In genomic region chr11:94990749-94991577, GRCm38 (mm10) we compare ENCODE assay signal across 8 mouse cellular contexts. TPM values are rescaled to one million over a fixed set of nuclear protein-coding genes. Genes with fewer than 3 reads are reported as not detected.
A peak's percentile ranks its signal among the peaks of the same experiment; 100 is the strongest.
DNase-seq lines count a peak whose midpoint lies in the region; ATAC-seq and TF ChIP-seq lines count a peak whose summit lies in the region.

TSS of gene Ppp1r9b (plus strand) at chr11:94991035.

- H3K4me3 ChIP-seq in lung, postnatal 0 days (ENCODE audit: low read depth, low read length), result peak within 1 kb of the TSS; percentile 87

- H3K9me3 ChIP-seq in lung, postnatal 0 days (ENCODE audit: low read length), result no peaks in the 10 kb centered on the region

- H3K4me2 ChIP-seq in lung, postnatal 0 days (replicated peaks; ENCODE audit: low read depth, low read length), result peak within 1 kb of the TSS; percentile 94

- TF ChIP-seq EP300 in lung, postnatal 0 days (IDR thresholded peaks at IDR 0.05), result no peak

- H3K27me3 ChIP-seq in lung, postnatal 0 days (replicated peaks; ENCODE audit: insufficient read depth, low read length), result no peaks in the 10 kb centered on the region

- DNase-seq in MN1 (ENCODE audit: low spot score), result peak; percentile 92
- DNase-seq in cerebellum, adult 8-10 months, result peak; percentile 90
- peak; percentile 86 for DNase-seq in forelimb bud, embryonic 11.5 days (ENCODE audit: low read depth, low spot score)
- DNase-seq in heart, postnatal 4 days, result peak; percentile 95
- peak; percentile 93 for DNase-seq in layer of hippocampus, adult 9-11 months
- DNase-seq in lung, postnatal 0 days (ENCODE audit: low spot score), result peak; percentile 96
- peak; percentile 79 for DNase-seq in ovary, postnatal 10 days (ENCODE audit: low spot score)
- peak; percentile 88 for DNase-seq in thymus, postnatal 0 days (ENCODE audit: low spot score)

- peak; percentile 78 for TF ChIP-seq CTCF in lung, postnatal 0 days (IDR thresholded peaks at IDR 0.05)

- no peaks in the 10 kb centered on the region for H3K36me3 ChIP-seq in lung, postnatal 0 days (ENCODE audit: insufficient read depth, low read length)

- H3K9ac ChIP-seq in lung, postnatal 0 days (replicated peaks; ENCODE audit: low read depth), result peak within 1 kb of the TSS; percentile 68

- H3K27ac ChIP-seq in lung, postnatal 0 days (ENCODE audit: low read length), result peak within 1 kb of the TSS; percentile 87

- 3% methylated on average over 57 of the region's 69 CpGs for WGBS in lung, postnatal 0 days

- ATAC-seq in lung, postnatal 0 days, result peak; percentile 81

- peaks cover 39% of the 10 kb centered on the region; the same call in 1 of the 2 replicates for H3K4me1 ChIP-seq in lung, postnatal 0 days (ENCODE audit: insufficient read depth, low read depth, low read length)

RNA-seq across cellular contexts. Expression of gene Ppp1r9b, which starts in this region (rescaled TPM):
- 10 to 100 TPM; 45.3 to 46.3 TPM for total RNA-seq in heart, postnatal 4 days (2021)
- 9.8 and 11.5 TPM in 2 replicates for polyA plus RNA-seq in lung, postnatal 0 days (2015; fragmentation: Nextera tagmentation; extraction: Ambion mirVana)
- polyA plus RNA-seq in thymus, postnatal 0 days (2015; fragmentation: Nextera tagmentation; extraction: Ambion mirVana), result 21.5 and 27.9 TPM in 2 replicates

Comparison
In these comparisons a context has a peak if more than half of its experiments do, and no peak if none do; other contexts are left out.
1. Peak in every context shown above with its lines: DNase-seq, ATAC-seq, H3K4me3 ChIP-seq and H3K27ac ChIP-seq.